Mouse (Mus musculus) activated CD4-positive, CD25-positive, alpha-beta regulatory T cell, adult 4 months (primary cell): ENCODE data around the gene Spin2d. TPM values are rescaled to one million over a fixed set of nuclear protein-coding genes. Genes with fewer than 3 reads are reported as not detected.
"Not testable (repeated sequence)": the region's sequence is repeated elsewhere in the genome, so short reads cannot be mapped to it uniquely, and the experiment has no call there.

Experiments
- ATAC-seq: one replicate; pipeline ENCODE4 v1.8.0; 2017
- polyA plus RNA-seq, 2 experiments: library from polyadenylated mRNA; unstranded; fragments of 100-300 nt; shearing (Covaris generic); gene quantifications; one replicate each; pipeline ENCODE4 v1.2.1; 2017

Gene Spin2d
- polyA plus RNA-seq, result not detected

GRCm38 (mm10) chrX:73176889-73177288, at the start of gene Spin2d:
Spin2d (minus strand) TSS chrX:73176989.
- ATAC-seq, result not testable (repeated sequence)

GRCm38 (mm10) chrX:73225365-73225764, 48.6 kb upstream of the Spin2d start:
- no peak for ATAC-seq

- peak; percentile 71 for ATAC-seq
Observed at GRCm38 (mm10) chrX:73213819-73214564, 37.2 kb upstream of the Spin2d start, which contains the start of gene Xlr4b. Xlr4b (plus strand) TSS chrX:73214333.

- peak; percentile 14 for ATAC-seq
Observed at GRCm38 (mm10) chrX:73191934-73192333, 15.1 kb upstream of the Spin2d start, which contains the start of gene Xlr3b. Xlr3b (plus strand) TSS chrX:73192207.

GRCm38 (mm10) chrX:73149350-73149749, 27.4 kb downstream of the Spin2d start, which contains the start of gene DXBay18:
DXBay18 (minus strand) TSS chrX:73149450.
- not testable (repeated sequence) for ATAC-seq

- ATAC-seq, result not testable (repeated sequence)
Observed at GRCm38 (mm10) chrX:73148496-73148895, 28.3 kb downstream of the Spin2d start, which contains the start of gene Xlr5b. Xlr5b (plus strand) TSS chrX:73148796.

- peak; percentile 43 for ATAC-seq
Observed at GRCm38 (mm10) chrX:73143218-73143618, 33.6 kb downstream of the Spin2d start.

Other genes starting within 250 kb of the Spin2d start
- gene Zfp185, start 189.7 kb downstream of the Spin2d start, polyA plus RNA-seq, result not detected
- gene Pnma5, start 139.9 kb downstream of the Spin2d start, polyA plus RNA-seq, result not detected
- not detected for gene Pnma3, start 112.2 kb downstream of the Spin2d start, polyA plus RNA-seq
- 100 to 1,000 TPM; 122 to 127 TPM for gene Xlr4a, start 94.5 kb downstream of the Spin2d start, polyA plus RNA-seq
- under 1 TPM in 1 of 2 experiments, not detected in 1; 0.97 TPM for gene Xlr3a, start 79.9 kb downstream of the Spin2d start, polyA plus RNA-seq
- not detected for gene Gm14685, start 59.9 kb downstream of the Spin2d start, polyA plus RNA-seq
- not detected for gene Xlr5b, start 28.2 kb downstream of the Spin2d start, polyA plus RNA-seq
- gene DXBay18, start 27.5 kb downstream of the Spin2d start, polyA plus RNA-seq, result not detected
- gene Xlr3b, start 15.2 kb upstream of the Spin2d start, polyA plus RNA-seq, result 10 to 100 TPM; 12.7 to 30.6 TPM
- 100 to 1,000 TPM; 144 to 160 TPM for gene Xlr4b, start 37.3 kb upstream of the Spin2d start, polyA plus RNA-seq
- gene F8a, start 51.3 kb upstream of the Spin2d start, polyA plus RNA-seq, result 1 to 10 TPM; 1.3 to 1.5 TPM
- gene Xlr4c, start 66.1 kb upstream of the Spin2d start, polyA plus RNA-seq, result 10 to 100 TPM; 85.6 to 87.3 TPM
- not detected for gene Xlr3c, start 88.4 kb upstream of the Spin2d start, polyA plus RNA-seq
- not detected for gene Xlr5a, start 116.0 kb upstream of the Spin2d start, polyA plus RNA-seq
- gene Xlr5c, start 116.0 kb upstream of the Spin2d start, polyA plus RNA-seq, result not detected
- gene Gm45015, start 159.9 kb upstream of the Spin2d start, polyA plus RNA-seq, result not detected
- gene Zfp275, start 165.6 kb upstream of the Spin2d start, polyA plus RNA-seq, result 10 to 100 TPM; 11.0 to 11.6 TPM
- gene Gm18336, start 221.7 kb upstream of the Spin2d start, polyA plus RNA-seq, result not detected
- under 1 TPM; 0.09 to 0.22 TPM for gene Zfp92, start 234.1 kb upstream of the Spin2d start, polyA plus RNA-seq